ENCODE assay signal across 14 mouse cellular contexts in genomic region chr7:64369841-64370240, GRCm38 (mm10). TPM values are rescaled to one million over a fixed set of nuclear protein-coding genes. Genes with fewer than 3 reads are reported as not detected.
DNase-seq lines count a peak whose midpoint lies in the region.
"Had no signal": no experiment of that assay in that cellular context is flagged by ENCODE, and none has a peak within 500 bp of the region (broad histone marks: within the 10 kb centered on the region; RNA-seq: fewer than 3 reads in every experiment).

No protein-coding gene starts in this region.

- no peak overlapping the region for H3K4me3 ChIP-seq in brown adipose tissue, adult 24 weeks (ENCODE audit: insufficient read depth, low read depth, low read length)
- H3K4me3 ChIP-seq: embryonic facial prominence, embryonic 10.5 days; embryonic facial prominence, embryonic 12.5 days; forebrain, embryonic 13.5 days; forebrain, embryonic 15.5 days had no signal

- DNase-seq in adrenal gland, postnatal 14 days, result peak; percentile 43
- no peak for DNase-seq in adrenal gland, adult 8-10 months
- DNase-seq in adipocyte (ENCODE audit: low spot score), result peak; percentile 78
- no peak for DNase-seq in lung, postnatal 25 days (ENCODE audit: low spot score)
- DNase-seq: cerebellum, adult 11-12 months; cerebellum, adult 2 months; cerebellum, adult 9-10 months; cerebellum, postnatal 25 days; forebrain, postnatal 0 days had no signal

- peaks cover 5% of the 10 kb centered on the region; the same call in 1 of the 2 replicates for H3K4me1 ChIP-seq in brown adipose tissue, adult 24 weeks (ENCODE audit: control insufficient read depth, insufficient read depth, insufficient read length, low read length)

- H3K27ac ChIP-seq in brown adipose tissue, adult 24 weeks (replicated peaks; ENCODE audit: low read depth, low read length), result peak overlapping the region; percentile 68
- H3K27ac ChIP-seq: embryonic facial prominence, embryonic 10.5 days; embryonic facial prominence, embryonic 12.5 days; forebrain, embryonic 13.5 days; forebrain, embryonic 15.5 days had no signal

RNA-seq across cellular contexts. Expression of gene Fan1, which starts 4.1 kb away (rescaled TPM):
- 7.5 and 9.8 TPM in 2 replicates for total RNA-seq in adrenal gland, postnatal 14 days (2021)
- total RNA-seq in adrenal gland, adult 8-10 months (2022), result 10 to 100 TPM in 3 of 4 experiments, 1 to 10 TPM in 1; 8.2 to 15.9 (median 12.6) TPM
- polyA plus RNA-seq in brown adipose tissue, adult 24 weeks (2012; ENCODE audit: insufficient read depth, insufficient read length, missing spikeins), result 2.3 and 3.0 TPM in 2 replicates

RNA-seq across cellular contexts. Expression of gene Mphosph10, which starts 22.2 kb away (rescaled TPM):
- total RNA-seq in adrenal gland, postnatal 14 days (2021), result 29.0 and 29.2 TPM in 2 replicates
- total RNA-seq in adrenal gland, adult 8-10 months (2022), result 10 to 100 TPM; 22.5 to 27.8 (median 25.1) TPM
- 16.9 and 19.6 TPM in 2 replicates for polyA plus RNA-seq in brown adipose tissue, adult 24 weeks (2012; ENCODE audit: insufficient read depth, insufficient read length, missing spikeins)

RNA-seq across cellular contexts. Expression of gene Mcee, which starts 22.6 kb away (rescaled TPM):
- total RNA-seq in adrenal gland, postnatal 14 days (2021), result 151 and 154 TPM in 2 replicates
- total RNA-seq in adrenal gland, adult 8-10 months (2022), result 10 to 100 TPM; 53.7 to 74.8 (median 58.0) TPM
- polyA plus RNA-seq in brown adipose tissue, adult 24 weeks (2012; ENCODE audit: insufficient read depth, insufficient read length, missing spikeins), result 415 and 427 TPM in 2 replicates

Comparison
In these comparisons a context has a peak if more than half of its experiments do, and no peak if none do; other contexts are left out.
1. DNase-seq: peak in adrenal gland, postnatal 14 days (single experiment) and adipocyte (single experiment); none in adrenal gland, adult 8-10 months (single experiment) and lung, postnatal 25 days (single experiment).